Mouse (Mus musculus) gastrocnemius, adult 18-20 months (tissue): ENCODE measurements around the gene Gcfc2. TPM values are rescaled to one million over a fixed set of nuclear protein-coding genes. Genes with fewer than 3 reads are reported as not detected.

ENCODE experiments used
- DNase-seq: peaks from one replicate; pipeline ENCODE4 v3.0.0; 2021; ENCODE audit warnings: low spot score
- microRNA-seq: library from miRNA; unstranded; fragments of <30 nt; microRNA quantifications from one replicate; pipeline ENCODE4 v1.2.0, GENCODE M21; 2021
- total RNA-seq, 2 experiments: library from RNA; stranded (reverse); gene quantifications; 2 replicates each; pipeline ENCODE4 v1.2.3; 2021

Gene Gcfc2
- total RNA-seq, 2 experiments from 2014 or later = 1.3 to 2.1 TPM

DNA sequence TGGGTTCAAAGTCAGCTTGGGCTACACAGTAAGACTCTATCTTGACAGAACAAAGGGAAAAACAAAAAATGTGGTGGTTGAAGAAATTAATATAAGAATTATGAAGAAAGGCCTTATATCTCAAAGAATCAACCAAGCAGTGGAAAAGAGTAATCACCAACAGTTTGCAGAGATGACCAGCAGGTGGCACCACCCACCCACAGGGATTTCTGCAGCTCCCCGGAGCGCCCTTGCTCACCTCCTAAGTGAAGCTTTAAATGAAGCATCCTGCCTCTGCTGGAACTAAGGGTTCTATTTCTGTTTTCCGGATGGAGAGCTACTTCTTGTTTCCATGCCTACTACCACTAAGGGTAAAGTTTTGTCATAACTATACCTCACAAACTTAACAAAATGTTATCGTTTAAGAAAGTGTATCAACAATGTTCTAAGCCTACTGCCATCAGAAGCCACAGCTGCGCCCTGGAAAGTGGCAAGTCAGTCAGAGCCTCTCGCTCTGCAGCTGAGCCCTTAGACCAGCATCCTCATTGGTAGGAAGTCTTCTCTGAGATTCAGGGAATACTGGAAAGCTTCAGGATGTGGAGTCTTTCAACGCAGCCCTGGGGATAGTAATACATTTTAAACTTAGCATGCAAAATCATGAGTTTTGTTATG lies 52.6 kb downstream of the Gcfc2 start:
- peak; percentile 55 for DNase-seq

DNA sequence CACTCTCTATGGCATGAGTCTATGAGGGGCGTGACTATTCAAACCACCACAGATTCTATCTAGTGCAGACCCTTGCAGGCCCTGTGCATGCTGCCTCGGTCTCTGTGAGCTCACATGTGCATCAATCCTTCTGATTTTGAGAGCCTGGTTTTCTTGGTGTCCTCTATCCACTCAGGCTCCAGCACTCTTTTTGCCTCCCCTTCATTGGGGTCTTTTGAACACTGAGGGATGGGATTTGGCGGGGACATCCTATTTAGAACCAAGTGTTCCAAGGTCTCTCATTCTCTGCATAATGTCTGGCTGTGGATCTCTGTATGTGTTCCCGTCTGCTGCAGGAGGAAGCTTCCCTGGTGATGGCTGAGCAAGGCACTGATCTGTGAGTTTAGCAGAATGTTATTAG lies 55.8 kb downstream of the Gcfc2 start:
- no peak for DNase-seq

DNA sequence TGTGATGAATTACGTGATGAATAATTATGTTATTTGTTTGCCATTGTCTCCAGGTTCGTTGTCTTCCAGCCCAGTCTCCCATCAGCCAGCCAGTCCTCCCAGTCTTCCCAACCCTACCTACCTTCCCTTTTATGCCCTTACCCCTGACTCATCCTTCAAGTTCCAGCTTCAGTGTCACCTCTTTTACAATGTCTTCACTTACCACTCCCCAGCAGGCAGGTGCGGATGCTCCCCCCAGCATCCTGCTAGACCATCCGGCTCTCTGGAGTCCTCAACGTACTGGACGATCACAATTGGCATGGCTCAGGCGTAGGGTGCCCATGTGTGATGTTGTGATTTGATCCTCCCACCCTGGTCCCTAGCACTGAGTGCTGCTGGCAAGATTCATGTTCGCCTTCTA lies 62.7 kb downstream of the Gcfc2 start:
- DNase-seq = no peak

DNA sequence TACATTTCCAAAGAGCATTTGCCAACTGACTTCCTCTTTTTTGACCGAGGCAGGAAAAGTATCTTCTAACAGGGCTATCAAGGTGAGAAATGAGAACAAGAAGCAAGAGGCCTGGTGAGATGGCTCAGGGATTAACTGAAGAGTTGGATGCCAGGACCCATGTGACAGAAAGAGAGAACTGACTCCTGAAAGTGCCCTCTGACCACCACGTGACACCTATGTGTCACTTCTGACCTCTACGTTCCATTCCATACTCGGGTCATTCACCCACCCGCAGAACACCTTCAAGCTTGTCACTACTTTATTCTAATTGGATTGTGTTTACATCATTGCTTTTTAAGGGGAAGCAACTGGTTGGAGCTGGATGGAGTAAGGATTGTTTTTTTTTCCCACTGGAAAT lies 63.1 kb downstream of the Gcfc2 start:
- DNase-seq = no peak

DNA sequence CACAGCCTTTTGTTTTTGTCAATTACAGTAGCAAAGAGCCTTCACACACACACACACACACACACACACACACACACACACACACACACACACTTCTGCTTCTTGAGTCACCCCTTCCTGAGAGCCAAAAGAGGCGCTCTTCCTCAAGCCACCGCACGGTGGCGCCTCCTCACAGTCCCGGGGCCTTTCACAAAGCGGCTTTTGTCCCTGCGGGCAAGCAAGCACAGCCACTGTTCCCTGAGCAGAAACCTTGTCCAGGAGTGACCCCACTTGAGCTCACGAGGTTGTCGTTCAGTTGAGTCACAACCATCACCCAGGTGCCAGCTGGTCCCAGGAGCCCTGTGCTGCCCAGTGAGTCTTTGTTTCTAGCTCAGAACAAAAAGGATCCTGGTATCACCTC lies 63.5 kb downstream of the Gcfc2 start:
- peak; percentile 60 for DNase-seq

DNA sequence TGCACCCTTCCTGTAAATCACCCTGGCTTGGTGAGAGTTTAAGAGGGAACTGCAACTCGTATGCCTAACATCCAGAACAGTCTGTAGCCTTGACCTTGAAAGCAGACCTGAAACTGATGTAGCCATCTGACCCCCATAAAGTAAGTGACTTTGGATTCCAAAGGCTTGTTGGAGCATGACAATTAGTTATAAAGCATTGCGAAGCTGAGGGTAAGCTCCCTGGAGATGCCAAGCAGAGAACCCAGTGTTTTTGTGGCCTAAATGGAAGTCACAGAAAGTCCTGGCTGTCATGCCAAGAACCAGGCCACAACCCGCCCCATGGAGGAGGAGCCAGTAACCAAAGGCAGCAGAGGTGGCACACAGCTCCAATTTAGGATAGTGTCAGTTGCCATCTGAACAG lies 64.1 kb downstream of the Gcfc2 start:
- DNase-seq = no peak

DNA sequence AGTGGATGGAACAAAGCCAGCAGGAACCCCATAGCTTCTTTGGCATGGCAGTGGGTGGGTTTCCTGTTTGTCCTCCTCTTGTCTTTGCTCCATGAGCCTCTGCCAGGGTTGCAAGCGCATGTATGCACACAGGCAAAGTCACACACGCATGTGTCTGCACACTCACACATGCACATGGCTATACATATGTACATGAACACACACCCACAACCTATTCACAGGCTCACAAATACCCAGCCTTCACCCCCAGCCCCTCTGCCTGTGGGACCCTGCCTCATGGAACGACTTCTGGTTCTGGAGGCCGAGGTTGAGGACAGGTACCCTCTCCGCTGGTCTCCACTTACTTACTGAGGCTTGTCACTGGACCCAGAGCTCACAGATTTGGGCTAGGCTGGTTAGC lies 64.9 kb downstream of the Gcfc2 start:
- no peak for DNase-seq

DNA sequence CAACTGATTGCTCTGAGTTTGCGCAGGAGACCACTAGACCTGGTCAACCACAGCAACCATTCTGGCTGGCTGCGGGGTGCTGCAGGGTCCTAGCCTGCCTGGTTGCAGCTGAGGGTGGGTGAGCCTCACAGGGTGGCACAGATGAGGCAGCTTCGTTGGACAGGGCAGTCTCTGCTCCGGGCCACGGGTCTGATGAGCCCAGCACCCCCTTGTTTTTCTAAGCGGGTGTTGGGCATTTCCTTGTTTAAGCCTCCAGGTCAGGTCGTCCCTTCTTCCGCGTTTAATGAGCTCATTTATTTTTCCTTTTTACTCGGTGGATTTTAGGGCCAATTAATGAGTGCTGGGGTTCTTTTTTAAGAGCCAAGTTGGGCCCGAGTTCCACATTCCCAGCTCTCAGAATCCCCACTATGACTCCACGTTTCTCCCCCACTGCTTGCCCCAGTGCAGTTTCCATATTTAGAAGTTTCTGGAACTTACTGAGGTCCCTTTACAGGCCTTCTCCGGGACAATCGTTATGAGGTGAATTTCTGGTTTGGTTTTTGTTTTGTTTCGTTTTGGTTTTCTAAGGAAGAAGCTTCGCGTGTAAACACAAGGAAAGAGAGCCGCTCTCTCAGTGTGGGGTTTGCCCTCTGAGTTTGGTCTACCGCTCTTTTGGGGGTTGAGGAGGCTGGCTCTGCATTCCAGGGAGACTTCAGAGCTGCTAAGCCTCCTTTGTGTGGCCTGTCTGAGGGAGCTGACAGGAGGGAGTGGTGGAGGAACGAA lies 66.8 kb downstream of the Gcfc2 start:
- no peak for DNase-seq

Small RNAs within 50 kb of the gene (microRNA-seq; reads per million reads assigned to microRNA genes)
- not detected for gene Mir468
- gene Mir7232 = not detected

Other genes starting within 250 kb of the Gcfc2 start
- 10 to 100 TPM; 18.1 to 18.5 TPM for gene Mrpl19, start 42.3 kb downstream of the Gcfc2 start, total RNA-seq
- 1 to 10 TPM in 1 of 2 experiments, under 1 TPM in 1; 0.66 to 1.2 TPM for gene Eva1a, start 117.4 kb downstream of the Gcfc2 start, total RNA-seq